Mouse (Mus musculus) T-helper 1 cell (primary cell): ENCODE data around the gene Tubgcp6.

Experiments
- in situ Hi-C: fragments of 300-600 bp; cut with MboI, MseI; formaldehyde crosslinking; loops from one replicate; pipeline ENCODE4 v1.15.1; 2025; ENCODE audit warnings: high pct_unique_total_duplicates

Tubgcp6 gene

DNA sequence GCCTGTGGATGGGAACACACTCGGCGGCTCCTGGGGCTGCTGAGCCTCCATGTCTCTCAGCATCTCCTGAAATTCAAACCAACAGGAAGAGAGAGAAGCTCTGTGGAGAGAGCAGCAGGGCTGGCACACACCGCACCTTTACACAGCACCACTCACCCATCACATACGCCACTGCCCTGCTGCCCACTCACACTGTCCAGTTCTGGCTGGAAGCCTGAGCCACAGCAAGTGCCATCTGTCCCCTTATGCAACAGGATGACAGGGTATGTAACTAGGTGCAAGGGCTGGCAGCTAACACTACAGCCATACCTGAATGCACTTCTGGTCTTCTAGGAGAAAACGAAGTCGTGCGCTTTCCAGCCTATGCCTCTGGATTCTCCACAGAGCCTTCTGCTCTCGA, 18.5 kb downstream of the Tubgcp6 start:
- in situ Hi-C loops: no loop called here

DNA sequence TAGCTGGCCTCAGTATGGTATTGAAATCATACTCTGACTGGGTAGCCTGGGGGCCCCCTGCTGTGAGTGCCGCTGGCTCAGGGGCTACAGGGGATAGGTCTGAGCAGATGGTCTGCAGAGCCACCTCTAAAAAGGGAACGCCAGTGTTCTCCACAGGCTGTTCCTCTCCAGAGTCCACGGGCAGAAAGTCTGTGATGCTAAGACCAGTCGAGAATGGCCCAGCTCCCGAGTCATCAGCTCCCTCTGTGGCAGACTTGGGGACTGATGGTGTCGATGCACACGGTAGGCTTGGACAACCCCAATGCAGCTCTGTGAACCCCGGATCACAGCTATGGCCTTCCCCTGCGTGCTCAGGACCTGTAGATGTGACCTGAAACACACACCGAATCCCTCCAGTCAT, 19.0 kb downstream of the Tubgcp6 start:
- in situ Hi-C loops: no loop called here

DNA sequence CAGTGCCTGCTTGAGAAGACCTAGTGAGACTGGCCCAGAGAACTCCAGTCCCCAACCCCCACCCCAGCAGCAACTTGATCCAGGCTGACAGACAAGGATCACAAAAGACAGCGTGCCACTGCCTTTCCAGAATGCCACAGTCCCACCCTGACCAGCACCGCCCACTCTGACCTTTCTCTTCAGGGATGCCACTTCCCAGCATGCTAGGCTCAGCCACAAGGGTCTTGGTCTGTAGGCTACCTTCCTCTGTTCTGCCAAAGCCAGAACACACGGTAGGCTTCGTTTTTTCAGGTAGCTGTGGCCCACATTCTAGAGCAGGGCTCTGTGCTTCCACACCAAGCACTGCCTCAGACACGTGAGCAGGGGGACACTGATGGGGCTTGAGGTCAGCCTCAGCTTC, 20.3 kb downstream of the Tubgcp6 start:
- in situ Hi-C loops: no loop called here

DNA sequence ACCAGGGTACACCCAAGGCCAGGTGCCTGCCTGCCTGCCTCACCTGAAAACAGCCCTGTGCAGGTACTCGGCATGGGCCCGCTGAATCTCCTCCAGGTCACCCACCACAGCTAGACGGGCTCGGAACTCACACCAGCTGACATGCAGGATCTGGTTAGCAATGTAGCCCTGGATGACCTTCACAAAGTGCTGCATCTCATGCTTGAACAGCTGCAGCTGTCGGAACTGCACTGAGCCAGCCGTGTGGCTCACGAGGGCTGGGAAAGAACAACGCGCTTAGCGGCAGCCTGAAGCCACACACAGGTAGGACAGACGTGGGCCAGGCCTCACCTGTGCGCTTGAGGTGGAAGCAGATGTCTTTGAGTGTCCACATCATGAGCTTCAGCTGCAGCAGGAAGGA, 22.1 kb downstream of the Tubgcp6 start:
- in situ Hi-C loops: no loop called here

DNA sequence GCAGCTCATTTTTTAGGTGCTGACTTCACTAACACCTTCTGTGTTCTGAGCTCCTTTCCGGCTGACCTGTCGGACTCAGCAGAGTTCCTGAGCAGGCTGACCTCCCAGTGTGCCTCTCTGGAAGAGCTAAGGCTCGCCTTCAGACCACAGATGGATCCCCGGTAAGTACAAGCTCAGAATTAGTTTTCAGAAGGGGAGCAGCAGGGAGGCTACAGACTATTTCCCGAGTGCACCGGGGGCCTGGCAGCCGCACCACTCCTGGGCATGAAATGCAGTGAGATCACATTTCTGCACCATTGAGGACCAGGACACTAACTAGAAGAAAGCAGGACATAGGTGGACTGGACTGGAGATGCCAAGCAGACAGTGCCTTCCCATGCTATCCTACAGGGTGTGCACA, 24.3 kb downstream of the Tubgcp6 start:
- in situ Hi-C loops: no loop called here

DNA sequence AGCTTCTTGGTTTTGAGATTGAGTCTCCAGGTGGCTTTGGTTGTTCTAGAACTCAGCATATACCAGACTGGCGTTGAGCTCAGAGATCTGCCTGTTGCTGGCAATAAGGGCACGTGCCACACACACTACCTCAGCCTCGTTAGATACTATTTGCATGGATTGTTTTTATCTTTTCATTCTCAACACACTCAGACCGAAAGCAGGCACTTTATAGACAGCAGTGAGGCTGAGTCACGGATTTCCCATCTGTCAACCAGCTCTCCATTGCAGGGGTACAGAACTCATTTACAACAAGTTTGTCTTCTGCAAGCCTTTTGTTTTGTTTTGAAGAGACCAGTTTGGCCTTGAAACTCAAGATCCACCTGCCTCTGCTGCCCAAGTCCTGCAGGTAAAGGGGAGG, 25.5 kb downstream of the Tubgcp6 start:
- in situ Hi-C loops: no loop called here

DNA sequence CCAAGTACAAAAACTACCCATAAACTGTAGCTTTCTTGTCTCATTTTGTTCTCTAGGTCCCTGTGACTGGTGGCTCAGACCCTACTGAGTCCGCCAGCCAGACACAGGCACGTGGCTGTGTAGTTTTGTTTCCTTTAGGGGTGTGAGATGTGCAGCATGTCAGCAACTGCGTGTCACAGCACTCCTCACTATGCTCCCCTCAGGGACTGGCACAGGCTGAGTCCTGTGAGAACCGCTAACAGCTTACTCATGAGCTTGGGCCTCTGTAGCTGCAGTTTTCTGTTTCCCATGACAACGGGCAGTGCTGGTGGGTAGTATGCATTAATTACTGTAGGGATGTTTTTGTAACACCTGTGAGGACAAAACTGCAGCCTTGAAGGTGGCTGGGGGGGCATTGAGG, 30.7 kb downstream of the Tubgcp6 start:
- in situ Hi-C loops: no loop called here

DNA sequence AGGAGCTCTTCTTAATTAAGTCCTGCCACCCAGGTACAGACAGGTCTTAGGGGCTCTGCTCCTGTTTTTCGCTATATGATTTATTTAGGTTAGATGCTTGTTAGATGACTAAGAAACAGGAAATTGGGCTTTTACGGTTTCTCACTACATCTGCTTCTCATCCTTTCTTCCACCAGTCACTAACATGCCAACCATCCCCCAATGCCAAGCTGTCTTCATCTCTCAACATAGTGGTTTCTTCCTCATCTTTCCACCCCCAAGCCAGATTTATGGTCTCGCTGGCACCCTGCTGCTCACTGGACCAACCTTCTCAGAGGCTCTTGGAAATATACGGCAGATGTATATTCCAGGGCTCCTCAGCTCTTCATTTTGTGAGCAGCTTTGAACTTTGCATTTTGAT, 32.2 kb downstream of the Tubgcp6 start:
- in situ Hi-C loops: no loop called here

DNA sequence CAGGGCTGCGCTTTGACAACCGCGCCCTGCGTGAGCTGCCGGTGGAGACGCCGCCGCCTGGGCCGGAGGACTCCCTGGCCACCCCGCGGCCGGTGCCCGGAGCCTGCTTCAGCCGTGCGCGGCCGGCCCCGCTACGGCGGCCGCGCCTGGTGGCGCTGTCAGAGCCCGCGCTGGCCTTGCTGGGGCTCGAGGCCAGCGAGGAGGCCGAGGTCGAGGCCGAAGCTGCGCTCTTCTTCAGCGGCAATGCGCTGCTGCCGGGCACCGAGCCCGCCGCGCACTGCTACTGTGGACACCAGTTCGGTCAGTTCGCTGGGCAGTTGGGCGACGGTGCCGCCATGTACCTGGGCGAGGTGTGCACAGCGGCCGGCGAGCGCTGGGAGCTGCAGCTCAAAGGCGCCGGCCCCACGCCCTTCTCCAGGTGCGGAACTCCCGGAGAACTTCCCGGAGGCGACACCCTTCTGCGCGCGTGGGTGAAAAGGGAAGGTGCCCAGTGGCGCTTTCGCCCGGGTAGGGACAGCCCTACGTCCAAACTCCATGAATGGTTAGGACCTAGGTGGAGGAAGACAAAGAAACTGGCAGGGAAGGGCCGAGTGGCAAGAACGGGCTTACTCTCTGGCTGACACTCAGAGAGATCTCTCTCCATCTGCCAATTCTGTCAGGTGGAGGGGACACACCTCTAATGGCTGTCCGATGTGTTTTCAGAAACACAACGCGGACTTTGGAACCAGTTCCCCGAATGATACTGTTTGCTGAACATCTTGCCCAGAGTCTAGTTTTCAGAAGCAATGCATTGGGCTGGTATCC, 33.5 kb downstream of the Tubgcp6 start:
- in situ Hi-C loops: no loop called here

DNA sequence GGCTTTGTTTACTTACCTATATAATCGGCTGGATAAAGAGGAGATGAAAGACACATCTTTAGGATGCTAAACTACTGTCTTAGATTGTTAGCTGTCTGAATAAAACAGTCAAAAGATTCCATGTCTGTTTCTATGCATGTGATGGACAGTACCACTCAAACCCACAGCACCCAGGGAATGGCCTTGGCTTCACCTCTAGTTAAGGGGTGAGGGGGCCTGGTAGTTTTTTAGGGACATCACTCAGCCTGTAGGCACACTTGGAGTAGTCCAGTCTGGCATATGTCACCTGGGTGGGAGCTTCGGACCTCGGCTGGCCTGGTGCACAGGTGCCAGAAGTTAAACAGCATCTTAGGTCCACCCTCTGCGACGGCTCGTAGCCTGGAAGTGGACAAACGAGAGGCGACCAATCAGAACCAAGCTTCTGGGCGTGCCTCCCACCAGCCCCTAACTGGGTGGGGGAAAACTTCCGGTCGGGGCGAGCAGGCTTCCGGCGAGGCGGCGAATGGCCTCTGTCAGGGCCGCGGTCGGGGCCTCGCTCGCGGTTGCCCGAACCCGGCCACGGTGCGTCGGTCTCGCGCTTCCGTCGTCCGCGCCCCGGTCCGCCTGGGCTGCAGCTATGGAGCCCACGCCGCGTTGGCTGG, 34.2 kb downstream of the Tubgcp6 start, which contains the start of gene Selenoo:
Selenoo (plus strand) TSS at position 478 of the 641 bp plus-strand sequence.
- in situ Hi-C loops: no loop called here

DNA sequence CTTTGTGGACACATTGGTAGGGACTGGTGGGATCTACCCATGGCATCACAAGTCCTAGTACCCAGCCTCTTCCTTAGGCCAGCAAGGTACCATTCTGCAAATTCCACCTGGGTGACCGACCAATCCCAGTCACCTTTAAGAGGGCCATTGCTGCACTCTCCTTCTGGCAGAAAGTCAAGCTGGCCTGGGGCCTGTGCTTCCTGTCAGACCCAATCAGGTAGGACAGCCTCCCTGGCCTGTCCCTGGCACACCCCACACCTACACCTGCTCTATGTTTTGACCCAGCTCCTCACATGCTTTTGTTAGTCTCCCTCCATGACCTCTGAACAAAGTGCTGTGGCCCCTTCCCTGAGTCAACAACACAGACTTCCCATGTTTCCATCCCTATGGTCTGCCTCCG, 38.1 kb downstream of the Tubgcp6 start:
- in situ Hi-C loops: no loop called here

DNA sequence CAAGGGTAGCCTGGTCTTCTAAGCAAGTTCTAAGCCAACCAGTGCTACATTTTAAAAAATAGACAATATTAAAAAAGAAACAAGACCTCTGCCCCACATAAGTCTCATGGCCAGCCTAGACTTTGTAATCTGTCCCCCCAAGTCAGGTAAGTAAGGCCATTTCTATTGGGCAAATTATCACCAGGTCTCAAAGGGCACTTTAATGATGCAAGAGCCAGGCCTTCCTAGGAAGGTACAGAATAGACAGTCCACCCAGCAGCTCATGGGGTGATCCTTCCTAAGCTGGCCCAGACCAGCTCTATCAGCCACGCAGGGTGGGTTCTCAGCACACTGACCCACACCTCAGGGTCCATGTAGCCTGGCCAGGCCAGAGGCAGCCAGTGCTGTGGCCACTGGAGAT, 39.0 kb downstream of the Tubgcp6 start:
- in situ Hi-C loops: no loop called here

DNA sequence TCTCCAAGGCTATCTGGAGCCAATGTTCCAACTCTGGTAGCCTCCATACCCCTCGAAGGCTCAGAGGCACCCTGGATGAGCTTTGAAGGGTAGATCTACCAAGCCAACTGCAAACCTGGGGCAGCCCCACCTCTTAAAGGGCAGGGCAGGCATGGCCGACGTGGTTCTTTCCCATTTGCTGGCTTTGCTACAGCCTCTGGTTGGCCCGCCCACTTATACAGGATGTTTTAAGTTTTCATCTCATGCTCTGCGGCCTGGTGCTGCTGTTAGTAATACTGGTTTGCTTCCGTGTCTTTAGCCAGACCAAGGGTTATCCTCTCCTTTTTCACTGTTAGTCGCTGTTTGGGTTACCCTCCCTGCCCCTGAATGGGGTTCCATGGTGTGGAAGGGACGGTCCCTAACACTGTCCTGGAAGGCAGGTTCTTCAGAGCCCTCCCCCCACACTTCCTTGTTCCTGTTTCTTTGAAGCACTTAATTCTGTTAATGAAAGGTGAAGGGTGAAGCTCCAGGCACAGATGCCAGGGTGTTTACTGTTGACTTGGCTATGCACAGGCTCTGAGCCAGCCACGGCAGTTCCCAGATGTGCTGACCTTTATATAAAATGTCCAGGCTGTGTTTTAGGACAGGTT, 44.6 kb downstream of the Tubgcp6 start:
- in situ Hi-C loops: no loop called here

DNA sequence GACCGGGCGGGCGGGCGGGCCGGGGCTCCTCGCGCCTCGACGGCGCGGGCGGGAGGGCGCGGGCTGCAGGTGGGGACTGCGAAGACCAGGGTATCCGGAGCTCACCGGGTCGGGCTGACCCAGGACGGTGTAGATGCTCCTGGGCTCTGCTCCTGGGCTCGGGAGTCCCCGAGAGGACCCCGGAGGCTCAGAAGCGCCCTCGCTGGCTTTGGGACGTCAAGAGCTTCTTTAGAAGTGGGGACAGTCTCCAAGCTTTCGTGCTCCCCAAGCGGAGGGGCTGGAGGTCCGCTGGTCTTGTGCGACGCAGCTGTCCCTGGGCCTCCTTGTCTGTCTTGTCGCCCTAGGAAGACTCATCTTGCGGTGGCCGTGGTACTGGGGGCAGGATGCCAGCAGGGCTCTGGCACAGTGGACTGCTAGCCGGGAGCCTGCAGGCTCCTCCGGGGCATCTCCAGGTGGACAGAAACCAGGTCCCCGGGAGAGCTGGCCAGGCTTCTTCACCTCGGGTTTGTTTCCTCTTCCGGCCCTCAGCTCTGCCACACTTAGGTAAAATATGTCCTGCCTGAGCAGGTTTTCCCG, 46.7 kb downstream of the Tubgcp6 start:
- in situ Hi-C loops: no loop called here

DNA sequence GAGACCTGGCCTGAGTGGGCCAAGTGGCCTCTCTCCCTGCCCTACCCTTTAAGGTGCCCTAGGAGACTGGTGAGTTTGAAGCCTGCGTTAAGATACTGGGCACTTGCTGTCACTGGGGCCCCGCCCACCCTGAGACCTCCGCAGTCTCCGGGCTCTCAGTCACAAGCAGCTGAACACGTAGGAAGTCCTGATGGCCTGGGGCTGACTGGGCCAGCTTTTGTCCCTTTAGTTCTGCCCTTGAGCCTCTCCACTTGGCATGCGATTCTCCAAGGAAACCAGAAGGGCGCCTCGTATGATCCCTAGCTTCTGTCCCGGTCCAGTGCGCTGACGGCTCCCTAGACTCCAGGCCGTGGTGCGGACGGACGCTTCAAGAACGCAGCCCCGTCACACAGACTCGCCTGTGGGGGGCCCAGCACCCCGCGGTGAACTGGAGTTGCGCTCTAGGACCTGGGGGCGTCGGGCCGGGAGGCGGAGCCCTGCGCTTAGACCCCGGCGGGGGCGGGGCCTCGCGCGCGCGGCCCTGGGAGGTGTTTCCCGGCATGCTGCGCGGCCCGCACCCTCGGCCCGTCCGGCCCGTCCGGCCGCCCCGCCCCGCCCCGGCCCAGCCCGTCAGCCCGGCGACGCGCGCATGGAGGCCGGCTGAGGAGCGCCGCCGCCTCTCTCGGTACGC, 47.3 kb downstream of the Tubgcp6 start:
- in situ Hi-C loops: no loop called here

DNA sequence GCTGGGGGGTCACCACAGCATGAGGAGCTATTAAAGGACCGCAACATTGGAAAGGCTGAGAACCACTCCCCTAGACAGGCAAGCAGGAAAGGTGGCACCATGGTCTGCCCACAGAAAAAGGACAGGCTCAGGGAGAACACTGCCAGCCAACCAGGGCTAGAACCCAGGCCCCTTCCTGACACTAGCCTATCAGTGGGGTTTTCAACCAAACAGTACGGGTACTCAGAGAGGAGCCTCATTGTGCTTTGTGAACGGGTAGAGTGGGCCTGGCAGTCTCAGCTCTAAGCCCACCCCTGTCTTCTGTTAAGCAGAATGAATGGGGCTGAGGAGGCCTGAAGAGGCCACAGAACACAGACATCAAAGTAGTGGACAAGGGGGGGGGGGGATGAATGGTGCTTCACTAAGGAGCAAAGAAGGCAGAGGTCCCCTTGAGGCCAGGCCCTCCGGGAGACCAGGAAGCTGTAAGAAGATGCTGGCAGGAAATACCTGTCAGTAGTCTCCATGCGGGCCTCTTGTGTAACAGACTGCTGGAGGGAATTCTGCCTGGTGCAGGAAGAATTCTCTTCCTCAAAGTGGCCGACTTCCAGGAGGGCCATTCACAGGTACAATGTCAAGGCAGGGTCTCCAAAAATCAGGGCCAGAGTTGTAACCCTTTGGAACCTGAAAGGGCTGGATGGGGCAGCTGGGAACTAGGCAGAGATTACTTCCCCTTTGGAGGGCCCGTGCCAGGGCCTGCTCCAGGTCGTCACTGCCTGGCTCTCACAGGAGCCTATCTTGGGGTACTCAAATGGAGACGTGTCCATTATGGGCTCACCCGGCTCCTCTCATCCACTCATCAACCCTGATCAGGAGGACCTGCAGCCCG, 48.1 kb downstream of the Tubgcp6 start, which contains the start of gene Trabd:
Trabd (plus strand) TSS at position 512 of the 865 bp plus-strand sequence.
- in situ Hi-C loops: no loop called here

DNA sequence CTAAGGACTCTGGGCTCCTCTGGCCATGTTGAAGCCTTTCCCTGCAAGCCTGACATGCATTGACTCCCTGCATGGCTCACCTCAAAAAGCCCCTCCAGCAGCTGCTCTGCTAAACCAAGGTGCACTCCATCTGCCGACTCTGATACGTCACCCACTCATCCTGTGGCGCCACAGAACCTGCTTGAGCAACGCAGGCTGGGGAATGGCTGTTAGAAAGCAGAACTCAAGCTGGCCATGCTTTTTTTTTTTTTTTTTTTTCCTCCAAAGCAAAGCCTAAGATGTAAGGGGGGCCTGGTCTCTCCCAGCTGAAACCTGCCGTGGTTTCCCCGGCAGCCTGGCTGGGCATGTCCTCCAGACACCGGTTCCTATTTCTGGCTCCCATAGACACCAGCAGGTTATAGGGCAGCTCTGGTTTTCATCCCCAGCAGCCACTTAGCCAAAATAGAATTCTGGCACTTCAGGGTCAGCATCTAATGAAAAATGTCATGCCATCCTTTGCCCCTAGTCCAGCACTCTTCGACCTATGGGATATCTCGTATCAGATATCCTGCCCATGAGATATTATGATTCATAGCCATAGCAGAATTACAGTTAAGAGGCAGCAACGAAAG, 48.8 kb downstream of the Tubgcp6 start:
- in situ Hi-C loops: no loop called here

DNA sequence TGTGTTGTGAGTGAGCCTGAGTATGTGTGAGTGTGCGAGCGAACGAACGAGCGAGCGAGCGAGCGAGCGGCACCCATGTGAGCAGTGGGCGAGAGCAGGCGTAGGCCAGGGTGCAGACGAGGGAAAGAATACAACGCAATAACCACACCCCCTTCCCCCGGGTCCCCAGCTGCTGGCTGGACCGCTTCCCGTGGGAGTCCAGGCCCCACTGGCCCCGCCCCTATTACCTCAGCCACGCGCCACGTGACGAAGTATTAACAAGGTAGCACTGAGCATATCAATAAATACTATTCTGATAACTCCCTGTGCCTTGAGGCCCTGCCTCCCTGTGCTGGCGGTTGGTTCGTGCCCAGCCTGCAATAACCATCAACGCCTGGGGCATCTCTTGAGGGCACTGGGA, 52.3 kb downstream of the Tubgcp6 start:
- in situ Hi-C loops: no loop called here

DNA sequence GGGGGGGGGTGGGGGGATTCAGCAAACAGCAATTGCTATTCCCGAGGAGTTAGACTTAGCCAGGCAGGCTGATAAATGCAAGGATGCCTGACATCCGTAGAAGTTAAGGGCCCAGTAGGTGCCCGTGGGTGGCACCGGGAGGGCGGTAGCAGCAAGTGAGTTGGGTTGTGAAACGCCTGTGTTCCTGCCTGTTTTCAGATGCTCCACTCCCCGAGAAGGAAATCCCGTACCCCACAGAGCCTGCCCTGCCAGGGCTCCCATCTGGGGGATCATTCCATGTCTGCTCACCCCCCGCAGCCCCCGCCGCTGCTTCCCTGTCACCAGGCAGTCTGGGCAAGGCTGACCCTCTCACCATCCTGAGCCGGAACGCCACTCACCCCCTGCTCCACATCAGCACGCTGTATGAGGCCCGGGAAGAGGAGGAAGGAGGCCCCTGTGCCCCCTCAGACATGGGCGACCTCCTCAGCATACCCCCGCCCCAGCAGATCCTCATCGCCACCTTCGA, 53.5 kb downstream of the Tubgcp6 start:
- in situ Hi-C loops: no loop called here

DNA sequence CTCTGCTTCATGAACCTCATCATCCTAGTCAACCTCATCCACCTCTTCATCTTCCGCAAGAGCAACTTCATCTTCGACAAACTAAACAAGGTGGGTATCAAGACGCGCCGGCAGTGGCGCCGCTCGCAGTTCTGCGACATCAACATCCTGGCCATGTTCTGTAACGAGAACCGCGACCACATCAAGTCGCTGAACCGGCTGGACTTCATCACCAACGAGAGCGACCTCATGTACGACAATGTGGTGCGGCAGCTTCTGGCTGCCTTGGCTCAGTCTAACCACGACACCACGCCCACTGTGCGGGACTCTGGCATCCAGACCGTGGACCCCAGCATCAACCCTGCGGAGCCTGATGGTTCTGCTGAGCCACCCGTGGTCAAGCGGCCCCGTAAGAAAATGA, 54.7 kb downstream of the Tubgcp6 start:
- in situ Hi-C loops: no loop called here
